Mouse (Mus musculus) heart, embryonic 11.5 days (tissue): ENCODE data around the gene Tlr2. TPM values are rescaled to one million over a fixed set of nuclear protein-coding genes. Genes with fewer than 3 reads are reported as not detected.

ENCODE experiments used
- ATAC-seq: fragments of 200-750 bp; cut with Nextera tagmentation; replicated peaks from 2 replicates; pipeline ENCODE4 v1.8.0; 2017; ENCODE audit warnings: moderate library complexity; ENCODE audit not compliant: insufficient number of reproducible peaks, low FRiP score, low TSS enrichment
- H3K27ac ChIP-seq: fragments of 300-500 bp; sonication (generic); 2 replicates; pipeline ENCODE4 v1.5.1; 2014; ENCODE audit warnings: mild to moderate bottlenecking, low read depth, low read length
- H3K27me3 ChIP-seq: fragments of 300-500 bp; sonication (generic); 2 replicates; pipeline ENCODE4 v1.6.1; 2014; ENCODE audit warnings: mild to moderate bottlenecking, low read length, mixed read lengths; ENCODE audit not compliant: control insufficient read depth, insufficient read depth
- H3K36me3 ChIP-seq: fragments of 300-500 bp; sonication (generic); 2 replicates; pipeline ENCODE4 v1.6.1; 2014; ENCODE audit warnings: mild to moderate bottlenecking, low read length, moderate library complexity, mixed read lengths; ENCODE audit not compliant: control insufficient read depth, insufficient read depth
- H3K4me1 ChIP-seq: fragments of 300-500 bp; sonication (generic); 2 replicates; pipeline ENCODE4 v1.6.1; 2014; ENCODE audit warnings: low read length; ENCODE audit not compliant: control insufficient read depth, insufficient read depth
- H3K4me2 ChIP-seq: fragments of 300-500 bp; sonication (generic); 2 replicates; pipeline ENCODE4 v1.6.1; 2014; ENCODE audit warnings: mild to moderate bottlenecking, moderate library complexity
- H3K4me3 ChIP-seq: fragments of 300-500 bp; sonication (generic); 2 replicates; pipeline ENCODE4 v1.5.1; 2014; ENCODE audit warnings: low read depth, low read length
- H3K9ac ChIP-seq: fragments of 300-500 bp; sonication (generic); 2 replicates; pipeline ENCODE4 v1.6.1; 2014; ENCODE audit warnings: mild to moderate bottlenecking, low read depth, low read length, moderate library complexity
- H3K9me3 ChIP-seq: fragments of 300-500 bp; sonication (generic); replicated peaks from 2 replicates; pipeline ENCODE4 v1.6.1; 2016; ENCODE audit warnings: low read length; ENCODE audit not compliant: control insufficient read depth
- WGBS: fragments of 180-500 bp; shearing (Covaris S2); extraction: QIAGEN DNeasy Blood & Tissue Kit; methylation state at CpG from one replicate; pipeline ENCODE4 v1.1.7; 2014; ENCODE audit not compliant: insufficient replicate concordance; 5-methylcytosine and 5-hydroxymethylcytosine counted together
- polyA plus RNA-seq: library from polyadenylated mRNA; unstranded; fragments of >200 nt; fragmentation: Nextera tagmentation; extraction: Ambion mirVana; gene quantifications from 2 replicates; pipeline ENCODE4 v1.2.1, GENCODE M21; 2014

Tlr2 gene
- polyA plus RNA-seq, 1 experiment from 2014 or later, result 2.6 TPM

DNA sequence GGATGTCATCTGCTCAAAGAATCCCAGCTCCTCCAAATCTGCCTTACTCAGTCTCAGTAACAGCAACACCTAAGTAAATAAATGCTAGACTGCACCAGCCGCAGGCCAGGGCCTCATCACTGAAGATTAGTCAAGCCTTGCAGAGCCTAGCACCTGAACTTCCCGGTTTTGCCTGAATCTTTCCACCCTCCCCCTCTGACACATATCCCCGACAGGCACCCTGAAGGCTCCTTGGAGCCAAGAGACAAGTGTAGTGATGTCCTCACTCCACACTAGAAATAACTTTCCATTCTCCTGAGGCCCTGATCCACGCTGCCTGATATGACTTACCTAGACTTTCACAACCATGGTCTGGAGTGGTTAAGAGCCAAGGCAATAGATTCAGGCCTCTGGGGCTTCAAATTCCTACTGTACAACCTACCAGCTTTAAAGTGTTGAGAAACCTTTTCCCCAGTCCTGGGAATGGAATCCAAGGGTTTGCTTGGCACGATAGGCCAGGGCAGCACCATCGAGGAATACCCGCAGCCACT lies 53.7 kb downstream of the Tlr2 start:
- Histone ChIP-seq H3K27ac (no peak overlapping the region), H3K27me3 (peaks cover 9% of the 10 kb centered on the region), H3K4me3 (no peak overlapping the region), H3K4me1 (peaks cover 10% of the 10 kb centered on the region), H3K9ac (no peak overlapping the region), H3K36me3 (no peaks in the 10 kb centered on the region), H3K4me2 (no peak overlapping the region), H3K9me3 (peaks cover 3% of the 10 kb centered on the region; the same call in 1 of the 2 replicates)
- WGBS, result 77% methylated on average over 7 of the region's 7 CpGs
- ATAC-seq, result no peak

DNA sequence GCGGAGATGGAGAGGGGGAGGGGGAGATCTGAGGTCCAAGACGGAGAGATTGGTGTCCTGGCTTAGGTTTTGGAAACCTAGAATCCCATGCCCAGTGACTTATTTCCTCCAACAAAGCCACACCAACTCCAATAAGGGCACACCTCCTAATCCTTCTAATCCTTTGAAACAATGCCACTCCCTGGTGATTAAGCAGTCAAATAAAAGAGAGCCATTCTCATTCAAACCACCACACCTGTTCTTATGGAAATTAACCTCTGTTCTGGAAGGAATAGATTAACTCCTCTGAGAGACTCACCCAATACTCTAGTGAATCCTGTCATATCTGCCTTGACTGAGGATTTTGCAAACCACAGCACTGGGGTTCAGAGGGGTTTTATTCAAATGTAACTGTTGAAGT lies 54.5 kb downstream of the Tlr2 start:
- H3K27me3 ChIP-seq, result peaks cover 9% of the 10 kb centered on the region
- no peak for ATAC-seq

More for the DNA sequence above, 54.5 kb downstream of the Tlr2 start:
- Histone ChIP-seq H3K4me3 (no peak overlapping the region), H3K27ac (no peak overlapping the region), H3K4me1 (peaks cover 10% of the 10 kb centered on the region), H3K9ac (no peak overlapping the region), H3K36me3 (no peaks in the 10 kb centered on the region), H3K4me2 (no peak overlapping the region), H3K9me3 (peaks cover 3% of the 10 kb centered on the region; the same call in 1 of the 2 replicates)
- 82% methylated on average over 2 of the region's 2 CpGs for WGBS

Other genes with a start within 250 kb of the Tlr2 start
- 32.6 and 34.2 TPM in 2 replicates for gene Sfrp2, start 75.4 kb downstream of the Tlr2 start, polyA plus RNA-seq
- 27.8 and 35.0 TPM in 2 replicates for gene Tmem131l, start 198.4 kb upstream of the Tlr2 start, polyA plus RNA-seq